Comparison of ENCODE assay signal across 22 mouse cellular contexts in the genomic region with DNA sequence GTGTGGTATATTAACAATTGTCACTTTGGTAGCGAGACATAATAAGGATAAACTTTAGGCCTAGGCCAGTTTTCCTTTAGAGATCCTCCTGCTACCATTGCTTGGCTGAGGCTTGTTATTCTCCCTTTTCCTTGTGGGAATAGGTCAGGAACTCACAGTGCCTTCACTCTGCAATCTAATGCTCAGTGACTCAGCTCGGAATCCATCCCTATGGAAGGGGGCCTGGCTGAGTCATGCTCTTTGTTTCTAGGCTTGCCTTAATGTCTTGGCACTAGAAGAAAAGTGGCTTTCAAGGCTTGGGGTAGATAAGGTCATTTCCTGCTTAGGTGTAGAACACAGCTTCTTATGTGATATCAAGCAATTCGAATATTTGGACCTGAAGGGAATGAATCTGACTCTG.
DNase-seq lines count a peak whose midpoint lies in the region; ATAC-seq and TF ChIP-seq lines count a peak whose summit lies in the region.
"Had no signal": no experiment of that assay in that cellular context is flagged by ENCODE, and none has a peak within 500 bp of the region (broad histone marks: within the 10 kb centered on the region; RNA-seq: fewer than 3 reads in every experiment).

No protein-coding gene starts in this region.

- H3K9me3 ChIP-seq in kidney, embryonic 15.5 days (replicated peaks) = no peaks in the 10 kb centered on the region
- no peaks in the 10 kb centered on the region for H3K9me3 ChIP-seq in lung, postnatal 0 days (ENCODE audit: low read length)
- H3K9me3 ChIP-seq: embryonic facial prominence, embryonic 15.5 days; forebrain, embryonic 10.5 days; heart, embryonic 13.5 days; hindbrain, embryonic 12.5 days had no signal

- no peak overlapping the region for H3K9ac ChIP-seq in kidney, embryonic 15.5 days
- no peak overlapping the region for H3K9ac ChIP-seq in lung, postnatal 0 days (replicated peaks; ENCODE audit: low read depth)
- H3K9ac ChIP-seq: embryonic facial prominence, embryonic 15.5 days; heart, embryonic 13.5 days; hindbrain, embryonic 12.5 days had no signal

- TF ChIP-seq CTCF in lung, postnatal 0 days (IDR thresholded peaks at IDR 0.05) = no peak

- TF ChIP-seq EP300 in lung, postnatal 0 days (IDR thresholded peaks at IDR 0.05) = no peak

- no peak overlapping the region for H3K4me2 ChIP-seq in kidney, embryonic 15.5 days
- H3K4me2 ChIP-seq in lung, postnatal 0 days (replicated peaks; ENCODE audit: low read depth, low read length) = no peak overlapping the region
- H3K4me2 ChIP-seq: embryonic facial prominence, embryonic 15.5 days; heart, embryonic 13.5 days; hindbrain, embryonic 12.5 days had no signal

- no peak for DNase-seq in kidney, adult 8-10 months
- peak; percentile 50 for DNase-seq in Muller cell, postnatal 12 days (ENCODE audit: inconsistent ontology term)
- DNase-seq in adrenal gland, postnatal 25 days = peak; percentile 2
- no peak for DNase-seq in lung, postnatal 0 days (ENCODE audit: low spot score)
- DNase-seq in thymus, postnatal 14 days = no peak
- DNase-seq: cerebellum, adult 11 months; cerebellum, adult 8-10 months; cerebellum, postnatal 14 days; embryo, embryonic 11 days; gastrocnemius, adult 2 months; gastrocnemius, postnatal 25 days; heart, postnatal 36 days; kidney, adult 11 months had no signal

- H3K36me3 ChIP-seq in kidney, embryonic 15.5 days = no peaks in the 10 kb centered on the region
- no peaks in the 10 kb centered on the region for H3K36me3 ChIP-seq in lung, postnatal 0 days (ENCODE audit: insufficient read depth, low read length)
- H3K36me3 ChIP-seq: embryonic facial prominence, embryonic 15.5 days; forebrain, embryonic 10.5 days; heart, embryonic 13.5 days; hindbrain, embryonic 12.5 days had no signal

- no peaks in the 10 kb centered on the region for H3K27me3 ChIP-seq in kidney, embryonic 15.5 days
- H3K27me3 ChIP-seq in lung, postnatal 0 days (replicated peaks; ENCODE audit: insufficient read depth, low read length) = no peaks in the 10 kb centered on the region
- H3K27me3 ChIP-seq: embryonic facial prominence, embryonic 15.5 days; heart, embryonic 13.5 days; hindbrain, embryonic 12.5 days had no signal

- no peak overlapping the region for H3K4me3 ChIP-seq in kidney, embryonic 15.5 days (replicated peaks)
- no peak overlapping the region for H3K4me3 ChIP-seq in lung, postnatal 0 days (ENCODE audit: low read depth, low read length)
- H3K4me3 ChIP-seq: embryonic facial prominence, embryonic 15.5 days; erythroblast, embryonic 14.5 days; forebrain, embryonic 10.5 days; gastrocnemius, adult 2 months; heart, embryonic 13.5 days; hindbrain, embryonic 12.5 days had no signal

- H3K4me1 ChIP-seq in kidney, embryonic 15.5 days = no peaks in the 10 kb centered on the region
- no peaks in the 10 kb centered on the region for H3K4me1 ChIP-seq in lung, postnatal 0 days (ENCODE audit: insufficient read depth, low read depth, low read length)
- H3K4me1 ChIP-seq: embryonic facial prominence, embryonic 15.5 days; forebrain, embryonic 10.5 days; heart, embryonic 13.5 days; hindbrain, embryonic 12.5 days had no signal

- peak; percentile 56; the same call in 1 of the 2 replicates for ATAC-seq in kidney, embryonic 15.5 days (replicated peaks; ENCODE audit: low FRiP score)
- no peak for ATAC-seq in lung, postnatal 0 days
- ATAC-seq in activated CD4-positive, CD25-positive, alpha-beta regulatory T cell, adult 4 months = no peak
- ATAC-seq: forebrain, embryonic 14.5 days; hindbrain, postnatal 0 days had no signal

- 67% methylated on average over 3 of the region's 3 CpGs for WGBS in kidney, embryonic 15.5 days
- 59% methylated on average over 3 of the region's 3 CpGs for WGBS in lung, postnatal 0 days

- 0 out of 2 replicates have a peak overlapping the region, but pooled peaks have one; percentile 32 for H3K27ac ChIP-seq in kidney, embryonic 15.5 days
- H3K27ac ChIP-seq in lung, postnatal 0 days (ENCODE audit: low read length) = no peak overlapping the region
- H3K27ac ChIP-seq: embryonic facial prominence, embryonic 15.5 days; forebrain, embryonic 10.5 days; gastrocnemius, adult 2 months; heart, embryonic 13.5 days; hindbrain, embryonic 12.5 days; hindbrain, postnatal 0 days had no signal

Comparison
In these comparisons a context has a peak if more than half of its experiments do, and no peak if none do; other contexts are left out.
1. DNase-seq: peak in Muller cell, postnatal 12 days (single experiment) and adrenal gland, postnatal 25 days (single experiment); none in kidney, adult 8-10 months (0 of 2), lung, postnatal 0 days (single experiment) and thymus, postnatal 14 days (single experiment).